Mouse (Mus musculus): Measurements from ENCODE around the gene Fbxo4. TPM values are rescaled to one million over a fixed set of nuclear protein-coding genes. Genes with fewer than 3 reads are reported as not detected.

The Fbxo4 gene
- polyA plus RNA-seq, 1 experiment from 2014 or later: 8.8 TPM

GRCm38 (mm10) chr15:3973300-3973699, 6.1 kb downstream of the Fbxo4 start:
- Histone ChIP-seq H3K27ac (no peak overlapping the region), H3K4me2 (replicated peaks) (no peak overlapping the region), H3K4me1 (no peaks in the 10 kb centered on the region), H3K4me3 (no peak overlapping the region), H3K9ac (no peak overlapping the region), H3K27me3 (no peaks in the 10 kb centered on the region), H3K9me3 (no peaks in the 10 kb centered on the region), H3K36me3 (0 out of 2 replicates have a peak, but pooled peaks cover 4% of the 10 kb centered on the region)
- 82% methylated on average over 3 of the region's 3 CpGs for WGBS
- no peak for ATAC-seq (ENCODE audit: insufficient number of reproducible peaks, insufficient read depth, low FRiP score, low TSS enrichment)

DNA sequence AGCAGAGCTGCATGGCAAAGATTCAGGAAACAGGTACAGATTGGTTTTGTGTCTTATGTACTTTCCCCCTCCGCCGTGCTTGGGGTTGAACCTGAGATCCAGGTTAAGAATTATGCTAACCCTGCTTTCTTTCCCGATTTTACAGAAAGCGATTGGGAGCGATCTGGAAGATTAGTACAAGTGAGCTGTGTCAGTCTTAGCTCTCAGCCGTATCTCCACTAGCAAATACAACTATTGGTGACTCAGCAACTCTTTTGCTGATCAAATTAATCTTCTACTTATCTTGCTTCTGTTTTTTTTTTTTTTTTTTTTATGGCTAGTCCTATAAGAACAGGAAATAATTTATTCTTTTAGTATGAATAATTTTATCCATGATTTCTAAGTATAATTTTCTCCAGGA, 9.2 kb downstream of the Fbxo4 start:
- H3K36me3 ChIP-seq: 0 out of 2 replicates have a peak, but pooled peaks cover 4% of the 10 kb centered on the region
- no peaks in the 10 kb centered on the region for H3K4me1 ChIP-seq
- H3K4me3 ChIP-seq: no peak overlapping the region
- H3K9me3 ChIP-seq: no peaks in the 10 kb centered on the region
- no peak overlapping the region for H3K27ac ChIP-seq
- ATAC-seq (ENCODE audit: insufficient number of reproducible peaks, insufficient read depth, low FRiP score, low TSS enrichment): no peak
- no peaks in the 10 kb centered on the region for H3K27me3 ChIP-seq
- no peak overlapping the region for H3K4me2 ChIP-seq (replicated peaks)
- WGBS: 90% methylated on average over 6 of the region's 6 CpGs
- H3K9ac ChIP-seq: no peak overlapping the region

DNA sequence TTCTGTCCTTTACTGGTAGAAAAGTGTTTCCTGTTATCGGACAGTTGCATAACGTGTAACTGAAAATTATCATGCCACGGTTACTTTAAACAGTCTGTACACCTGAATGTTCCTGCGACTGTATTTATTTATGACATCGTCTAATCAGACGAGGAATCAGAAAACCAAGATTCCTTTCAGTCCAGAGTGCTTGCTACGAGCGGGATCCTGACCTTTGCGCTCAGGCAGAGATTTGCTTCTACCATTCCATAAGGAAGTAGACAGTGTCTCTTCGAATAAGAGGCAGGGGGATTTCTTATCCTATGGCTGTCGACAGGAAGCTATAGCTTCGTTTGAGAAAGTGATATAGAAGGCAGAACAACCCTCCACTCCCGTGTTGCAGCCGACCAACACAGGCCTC, 9.6 kb downstream of the Fbxo4 start:
- 83% methylated on average over 14 of the region's 14 CpGs for WGBS

DNA sequence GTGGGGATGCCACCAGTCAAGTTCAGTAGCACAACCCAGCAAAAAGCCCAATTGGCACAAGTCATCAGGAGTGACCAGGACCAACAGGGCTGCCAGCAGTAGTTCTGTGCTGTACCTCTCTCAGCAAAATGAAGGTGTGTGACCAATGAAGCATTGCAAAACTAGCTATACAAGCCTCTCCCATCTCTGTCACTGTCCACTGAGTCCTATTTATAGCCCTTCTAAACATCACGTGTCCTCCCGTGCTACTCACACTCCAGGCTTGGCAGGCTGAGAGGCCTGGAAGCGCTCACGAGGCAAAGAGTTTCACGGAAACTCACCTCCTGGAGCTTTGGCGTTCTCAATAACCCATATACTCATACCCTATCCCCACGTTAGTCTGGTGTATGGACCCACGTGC, 17.1 kb downstream of the Fbxo4 start:
- no peak for ATAC-seq (ENCODE audit: insufficient number of reproducible peaks, insufficient read depth, low FRiP score, low TSS enrichment)
- Histone ChIP-seq H3K9ac (no peak overlapping the region), H3K4me2 (replicated peaks) (no peak overlapping the region), H3K27me3 (no peaks in the 10 kb centered on the region), H3K4me3 (no peak overlapping the region), H3K4me1 (no peaks in the 10 kb centered on the region), H3K36me3 (no peaks in the 10 kb centered on the region), H3K27ac (no peak overlapping the region), H3K9me3 (no peaks in the 10 kb centered on the region)
- WGBS: 87% methylated on average over 8 of the region's 8 CpGs

More for the DNA sequence above, 9.6 kb downstream of the Fbxo4 start:
- no peak for ATAC-seq (ENCODE audit: insufficient number of reproducible peaks, insufficient read depth, low FRiP score, low TSS enrichment)
- H3K9me3 ChIP-seq: no peaks in the 10 kb centered on the region
- H3K4me3 ChIP-seq: no peak overlapping the region
- H3K27ac ChIP-seq: no peak overlapping the region
- H3K36me3 ChIP-seq: 0 out of 2 replicates have a peak, but pooled peaks cover 4% of the 10 kb centered on the region
- no peak overlapping the region for H3K9ac ChIP-seq
- H3K4me1 ChIP-seq: no peaks in the 10 kb centered on the region
- no peaks in the 10 kb centered on the region for H3K27me3 ChIP-seq
- no peak overlapping the region for H3K4me2 ChIP-seq (replicated peaks)

DNA sequence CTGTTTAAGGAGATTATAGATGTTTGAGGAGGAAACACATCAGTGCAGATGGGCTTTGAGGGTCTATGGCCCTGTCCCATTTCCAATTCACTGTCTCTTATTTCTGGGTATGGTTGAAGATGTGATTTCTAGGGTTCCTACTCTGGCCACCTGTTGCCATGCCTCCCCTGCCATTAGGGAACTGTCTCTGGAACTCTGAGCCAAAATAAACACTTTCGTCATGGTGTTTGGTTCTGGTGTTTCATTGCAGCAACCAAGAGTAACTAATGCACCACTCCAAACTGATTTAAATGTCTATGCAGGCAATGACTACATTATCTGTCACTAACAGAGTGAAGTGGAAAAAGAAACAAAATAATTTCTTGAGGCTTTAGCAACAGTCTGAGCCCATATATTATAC, 19.3 kb downstream of the Fbxo4 start:
- WGBS: 58% methylated on average over 1 of the region's 1 CpGs
- H3K9me3 ChIP-seq: no peaks in the 10 kb centered on the region
- H3K4me2 ChIP-seq (replicated peaks): no peak overlapping the region
- H3K9ac ChIP-seq: no peak overlapping the region
- H3K27ac ChIP-seq: no peak overlapping the region
- H3K4me1 ChIP-seq: no peaks in the 10 kb centered on the region
- H3K4me3 ChIP-seq: no peak overlapping the region
- H3K27me3 ChIP-seq: no peaks in the 10 kb centered on the region
- H3K36me3 ChIP-seq: no peaks in the 10 kb centered on the region
- no peak for ATAC-seq (ENCODE audit: insufficient number of reproducible peaks, insufficient read depth, low FRiP score, low TSS enrichment)

DNA sequence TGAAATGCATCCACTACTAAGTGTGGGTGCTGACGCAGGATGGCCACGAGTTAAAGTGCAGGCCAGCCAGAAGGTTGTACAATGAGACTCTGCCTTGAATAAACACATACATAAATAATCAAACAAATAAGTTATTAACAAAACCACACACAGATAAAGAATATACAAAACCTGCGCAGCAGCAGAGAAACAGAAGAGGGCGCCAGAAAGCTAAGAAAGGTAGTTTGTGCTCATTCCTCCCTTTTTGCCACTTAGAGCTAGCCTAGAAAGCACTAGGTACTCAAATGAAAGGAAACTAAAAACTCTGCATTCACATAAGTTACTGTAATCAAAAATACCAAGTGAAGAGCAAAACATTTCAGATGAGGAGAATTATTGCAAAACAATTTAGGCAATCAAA, 21.4 kb downstream of the Fbxo4 start:
- no peak overlapping the region for H3K9ac ChIP-seq
- no peak overlapping the region for H3K4me2 ChIP-seq (replicated peaks)
- no peak for ATAC-seq (ENCODE audit: insufficient number of reproducible peaks, insufficient read depth, low FRiP score, low TSS enrichment)
- H3K4me1 ChIP-seq: no peaks in the 10 kb centered on the region
- no peaks in the 10 kb centered on the region for H3K36me3 ChIP-seq
- no peaks in the 10 kb centered on the region for H3K9me3 ChIP-seq
- H3K4me3 ChIP-seq: no peak overlapping the region
- H3K27me3 ChIP-seq: no peaks in the 10 kb centered on the region
- H3K27ac ChIP-seq: no peak overlapping the region
- 15% methylated on average over 4 of the region's 4 CpGs for WGBS

DNA sequence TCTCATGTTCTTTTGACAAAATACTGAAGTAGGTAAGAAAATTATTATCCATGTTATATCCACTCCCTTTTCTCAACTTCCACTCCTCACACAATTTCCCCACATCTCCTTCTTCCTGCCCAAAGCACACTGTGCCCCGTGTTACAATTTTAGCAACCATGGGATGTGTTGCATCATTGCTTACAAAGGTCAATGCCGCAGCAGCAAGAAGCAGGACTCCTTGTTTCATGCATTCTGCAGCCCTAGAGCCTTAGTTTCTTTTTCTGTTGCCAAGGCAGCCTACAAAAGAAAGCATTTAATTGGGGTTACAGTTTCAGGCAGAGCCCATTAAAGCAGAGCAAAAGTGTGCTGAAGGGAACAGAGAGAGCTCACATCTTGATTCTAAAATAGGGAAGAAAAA, 24.4 kb downstream of the Fbxo4 start:
- no peak for ATAC-seq (ENCODE audit: insufficient number of reproducible peaks, insufficient read depth, low FRiP score, low TSS enrichment)
- Histone ChIP-seq H3K36me3 (no peaks in the 10 kb centered on the region), H3K9ac (no peak overlapping the region), H3K9me3 (no peaks in the 10 kb centered on the region), H3K27me3 (no peaks in the 10 kb centered on the region), H3K4me1 (no peaks in the 10 kb centered on the region), H3K27ac (no peak overlapping the region), H3K4me2 (replicated peaks) (no peak overlapping the region), H3K4me3 (no peak overlapping the region)
- 85% methylated on average over 2 of the region's 2 CpGs for WGBS

- Histone ChIP-seq H3K4me2 (replicated peaks) (no peak overlapping the region), H3K9me3 (no peaks in the 10 kb centered on the region), H3K27ac (no peak overlapping the region), H3K27me3 (no peaks in the 10 kb centered on the region), H3K4me1 (no peaks in the 10 kb centered on the region), H3K9ac (no peak overlapping the region), H3K4me3 (no peak overlapping the region), H3K36me3 (no peaks in the 10 kb centered on the region)
- WGBS: 86% methylated on average over 2 of the region's 2 CpGs
- no peak for ATAC-seq (ENCODE audit: insufficient number of reproducible peaks, insufficient read depth, low FRiP score, low TSS enrichment)
These were observed 41.2 kb downstream of the Fbxo4 start for GRCm38 (mm10) chr15:3938132-3938531.

DNA sequence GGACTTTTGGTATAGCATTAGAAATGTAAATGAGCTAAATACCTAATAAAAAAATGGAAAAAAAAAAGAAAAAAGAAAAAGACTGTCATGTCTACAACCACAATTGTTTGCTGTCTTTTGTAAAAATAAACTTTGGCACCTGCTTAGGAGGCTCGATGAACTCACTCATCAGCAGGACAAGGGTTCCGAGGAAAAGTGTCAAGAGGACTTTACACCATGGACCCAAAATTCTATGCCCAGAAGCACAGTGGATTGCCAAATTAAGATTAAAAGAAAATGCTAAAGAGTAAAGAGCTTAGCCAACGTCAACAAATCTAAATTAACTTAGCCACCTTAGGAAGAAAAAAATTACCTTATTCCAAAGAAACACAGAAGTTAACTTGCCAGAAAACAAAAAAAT, 43.3 kb downstream of the Fbxo4 start:
- no peaks in the 10 kb centered on the region for H3K36me3 ChIP-seq
- H3K4me2 ChIP-seq (replicated peaks): no peak overlapping the region
- ATAC-seq (ENCODE audit: insufficient number of reproducible peaks, insufficient read depth, low FRiP score, low TSS enrichment): no peak
- no peaks in the 10 kb centered on the region for H3K4me1 ChIP-seq
- WGBS: 89% methylated on average over 3 of the region's 3 CpGs
- no peak overlapping the region for H3K27ac ChIP-seq
- H3K9ac ChIP-seq: no peak overlapping the region
- no peaks in the 10 kb centered on the region for H3K9me3 ChIP-seq
- no peaks in the 10 kb centered on the region for H3K27me3 ChIP-seq
- H3K4me3 ChIP-seq: no peak overlapping the region

- no peak overlapping the region for H3K4me2 ChIP-seq (replicated peaks)
- H3K36me3 ChIP-seq: no peaks in the 10 kb centered on the region
- H3K9me3 ChIP-seq: no peaks in the 10 kb centered on the region
- 75% methylated on average over 4 of the region's 4 CpGs for whole genome bisulfite sequencing
- H3K27ac ChIP-seq: no peak overlapping the region
- no peaks in the 10 kb centered on the region for H3K27me3 ChIP-seq
- ATAC-seq (ENCODE audit: insufficient number of reproducible peaks, insufficient read depth, low FRiP score, low TSS enrichment): no peak
- no peak overlapping the region for H3K4me3 ChIP-seq
- no peaks in the 10 kb centered on the region for H3K4me1 ChIP-seq
- H3K9ac ChIP-seq: no peak overlapping the region
These were observed 45.9 kb downstream of the Fbxo4 start for GRCm38 (mm10) chr15:3933466-3933865.

DNA sequence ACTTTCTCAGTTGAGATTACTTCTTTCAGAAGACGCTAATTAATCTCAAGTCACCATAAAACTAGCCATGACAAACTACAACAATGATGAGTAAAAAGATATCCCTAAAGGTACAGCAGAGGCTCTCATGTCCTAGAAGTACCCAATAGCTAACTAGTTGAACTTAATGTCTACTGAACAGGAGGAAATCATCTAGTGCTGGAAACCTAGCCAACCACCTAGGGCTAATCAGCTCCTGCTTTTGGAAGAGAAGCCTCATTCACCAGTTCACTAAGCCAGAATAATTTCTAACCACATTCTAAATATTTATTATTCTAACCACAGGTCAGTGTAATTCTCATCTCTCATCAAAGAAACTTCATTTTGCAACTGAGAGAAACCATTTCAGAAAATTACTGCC, 47.4 kb downstream of the Fbxo4 start:
- H3K4me2 ChIP-seq (replicated peaks): no peak overlapping the region
- no peak overlapping the region for H3K9ac ChIP-seq
- no peaks in the 10 kb centered on the region for H3K4me1 ChIP-seq
- H3K27me3 ChIP-seq: no peaks in the 10 kb centered on the region
- H3K27ac ChIP-seq: no peak overlapping the region
- ATAC-seq (ENCODE audit: insufficient number of reproducible peaks, insufficient read depth, low FRiP score, low TSS enrichment): no peak
- no peaks in the 10 kb centered on the region for H3K36me3 ChIP-seq
- H3K4me3 ChIP-seq: no peak overlapping the region
- WGBS: 95% methylated on average over 1 of the region's 1 CpGs
- H3K9me3 ChIP-seq: no peaks in the 10 kb centered on the region

All from embryonic facial prominence, embryonic 12.5 days (tissue).